Mouse (Mus musculus): ENCODE data around the gene Slc26a11. TPM values are rescaled to one million over a fixed set of nuclear protein-coding genes. Genes with fewer than 3 reads are reported as not detected.

The Slc26a11 gene
- total RNA-seq, 1 experiment: 4.4 TPM

GRCm38 (mm10) chr11:119378551-119378950, 23.2 kb downstream of the Slc26a11 start:
- Histone ChIP-seq H3K36me3 (ENCODE audit: control insufficient read depth, insufficient read depth, low read length, poor library complexity, severe bottlenecking) (peaks cover 4% of the 10 kb centered on the region; the same call in 1 of the 2 replicates), H3K4me1 (ENCODE audit: control insufficient read depth in 2 of 2, insufficient read depth in 2 of 2, low read length in 2 of 2, poor library complexity in 1 of 2) (peaks cover 0 to 14% of the 10 kb centered on the region in 2 experiments; a peak in 1 of 4 replicates), H3K9me3 (ENCODE audit: control insufficient read depth, insufficient read depth, low read depth, low read length) (no peaks in the 10 kb centered on the region), H3K4me3 (ENCODE audit: insufficient read depth in 1 of 2, low read depth in 1 of 2, low read length in 2 of 2, poor library complexity in 1 of 2, severe bottlenecking in 1 of 2) (no peak overlapping the region), H3K27ac (ENCODE audit: insufficient read depth, low read depth, low read length, poor library complexity, severe bottlenecking) (no peak overlapping the region), H3K9ac (ENCODE audit: insufficient read depth, low read depth, low read length, poor library complexity, severe bottlenecking) (no peak overlapping the region)
- TF ChIP-seq MAFK (IDR thresholded peaks at IDR 0.05; ENCODE audit: insufficient read depth, low read depth, low read length): no peak
- no peak for TF ChIP-seq HCFC1 (IDR thresholded peaks at IDR 0.05; ENCODE audit: borderline replicate concordance, insufficient read depth, low read length)
- in situ Hi-C loops (cut with MboI; ENCODE audit: low sequenced_read_pairs in 2 of 2, unreplicated experiment in 2 of 2): no loop called here
- no peak for DNase-seq (ENCODE audit: low read depth, low spot score)

- TF ChIP-seq CHD2 (IDR thresholded peaks at IDR 0.05; ENCODE audit: low read depth, low read length): no peak
- TF ChIP-seq ZNF384 (IDR thresholded peaks at IDR 0.05; ENCODE audit: low read depth, low read length): no peak
- no peak for TF ChIP-seq ZC3H11A (IDR thresholded peaks at IDR 0.05; ENCODE audit: borderline replicate concordance, low read depth, low read length)
- TF ChIP-seq HCFC1 (IDR thresholded peaks at IDR 0.05; ENCODE audit: borderline replicate concordance, insufficient read depth, low read length): no peak
- no peak for TF ChIP-seq MAFK (IDR thresholded peaks at IDR 0.05; ENCODE audit: insufficient read depth, low read depth, low read length)
- no peak overlapping the region for H3K4me3 ChIP-seq (ENCODE audit: insufficient read depth in 1 of 2, low read depth in 1 of 2, low read length in 2 of 2, poor library complexity in 1 of 2, severe bottlenecking in 1 of 2)
- peaks cover 4% of the 10 kb centered on the region; the same call in 1 of the 2 replicates for H3K36me3 ChIP-seq (ENCODE audit: control insufficient read depth, insufficient read depth, low read length, poor library complexity, severe bottlenecking)
- in situ Hi-C loops (cut with MboI; ENCODE audit: low sequenced_read_pairs in 2 of 2, unreplicated experiment in 2 of 2): no loop called here
- H3K4me1 ChIP-seq (ENCODE audit: control insufficient read depth in 2 of 2, insufficient read depth in 2 of 2, low read length in 2 of 2, poor library complexity in 1 of 2): peaks cover 0 to 8% of the 10 kb centered on the region in 2 experiments; a peak in 1 of 4 replicates
- 0 out of 2 replicates have a peak overlapping the region, but pooled peaks have one; percentile 42 for H3K9ac ChIP-seq (ENCODE audit: insufficient read depth, low read depth, low read length, poor library complexity, severe bottlenecking)
- DNase-seq (ENCODE audit: low read depth, low spot score): no peak
- peak overlapping the region; percentile 86 for H3K27ac ChIP-seq (ENCODE audit: insufficient read depth, low read depth, low read length, poor library complexity, severe bottlenecking)
- no peaks in the 10 kb centered on the region for H3K9me3 ChIP-seq (ENCODE audit: control insufficient read depth, insufficient read depth, low read depth, low read length)
These were observed 26.4 kb downstream of the Slc26a11 start for GRCm38 (mm10) chr11:119381631-119382337.

- no peaks in the 10 kb centered on the region for H3K9me3 ChIP-seq (ENCODE audit: control insufficient read depth, insufficient read depth, low read depth, low read length)
- peaks cover 4% of the 10 kb centered on the region; the same call in 1 of the 2 replicates for H3K36me3 ChIP-seq (ENCODE audit: control insufficient read depth, insufficient read depth, low read length, poor library complexity, severe bottlenecking)
- in situ Hi-C loops (cut with MboI; ENCODE audit: low sequenced_read_pairs in 2 of 2, unreplicated experiment in 2 of 2): no loop called here
- peak overlapping the region; percentile 86; the same call in 1 of the 2 replicates for H3K27ac ChIP-seq (ENCODE audit: insufficient read depth, low read depth, low read length, poor library complexity, severe bottlenecking)
- H3K4me3 ChIP-seq (ENCODE audit: insufficient read depth in 1 of 2, low read depth in 1 of 2, low read length in 2 of 2, poor library complexity in 1 of 2, severe bottlenecking in 1 of 2): no peak overlapping the region
- H3K4me1 ChIP-seq (ENCODE audit: control insufficient read depth in 2 of 2, insufficient read depth in 2 of 2, low read length in 2 of 2, poor library complexity in 1 of 2): peaks cover 0 to 8% of the 10 kb centered on the region in 2 experiments; a peak in 1 of 4 replicates
- DNase-seq (ENCODE audit: low read depth, low spot score): no peak
- H3K9ac ChIP-seq (ENCODE audit: insufficient read depth, low read depth, low read length, poor library complexity, severe bottlenecking): no peak overlapping the region
- no peak for TF ChIP-seq MAFK (IDR thresholded peaks at IDR 0.05; ENCODE audit: insufficient read depth, low read depth, low read length)
- no peak for TF ChIP-seq ZNF384 (IDR thresholded peaks at IDR 0.05; ENCODE audit: low read depth, low read length)
- no peak for TF ChIP-seq ZC3H11A (IDR thresholded peaks at IDR 0.05; ENCODE audit: borderline replicate concordance, low read depth, low read length)
These were observed 27.0 kb downstream of the Slc26a11 start for GRCm38 (mm10) chr11:119382338-119382850.

GRCm38 (mm10) chr11:119384904-119385303, 29.5 kb downstream of the Slc26a11 start:
- Histone ChIP-seq H3K9me3 (ENCODE audit: control insufficient read depth, insufficient read depth, low read depth, low read length) (no peaks in the 10 kb centered on the region), H3K4me3 (ENCODE audit: insufficient read depth in 1 of 2, low read depth in 1 of 2, low read length in 2 of 2, poor library complexity in 1 of 2, severe bottlenecking in 1 of 2) (no peak overlapping the region), H3K36me3 (ENCODE audit: control insufficient read depth, insufficient read depth, low read length, poor library complexity, severe bottlenecking) (no peaks in the 10 kb centered on the region), H3K9ac (ENCODE audit: insufficient read depth, low read depth, low read length, poor library complexity, severe bottlenecking) (no peak overlapping the region), H3K4me1 (ENCODE audit: control insufficient read depth in 2 of 2, insufficient read depth in 2 of 2, low read length in 2 of 2, poor library complexity in 1 of 2) (peaks cover 0 to 7% of the 10 kb centered on the region in 2 experiments; a peak in 1 of 4 replicates), H3K27ac (ENCODE audit: insufficient read depth, low read depth, low read length, poor library complexity, severe bottlenecking) (no peak overlapping the region)
- TF ChIP-seq ZC3H11A (IDR thresholded peaks at IDR 0.05; ENCODE audit: borderline replicate concordance, low read depth, low read length) (no peak), ZNF384 (IDR thresholded peaks at IDR 0.05; ENCODE audit: low read depth, low read length) (no peak), HCFC1 (IDR thresholded peaks at IDR 0.05; ENCODE audit: borderline replicate concordance, insufficient read depth, low read length) (no peak), MAFK (IDR thresholded peaks at IDR 0.05; ENCODE audit: insufficient read depth, low read depth, low read length) (no peak), CHD2 (IDR thresholded peaks at IDR 0.05; ENCODE audit: low read depth, low read length) (no peak)
- in situ Hi-C loops (cut with MboI; ENCODE audit: low sequenced_read_pairs in 2 of 2, unreplicated experiment in 2 of 2): no loop called here
- no peak for DNase-seq (ENCODE audit: low read depth, low spot score)

All from ES-E14 (cell line).